Mouse (Mus musculus): ENCODE results near the gene Inpp5b. TPM values are rescaled to one million over a fixed set of nuclear protein-coding genes. Genes with fewer than 3 reads are reported as not detected.

The Inpp5b gene
- total RNA-seq, 1 experiment from 2014 or later, result 50.2 TPM

- peak; percentile 96 for ATAC-seq (replicated peaks; ENCODE audit: low read depth, poor library complexity, severe bottlenecking)
Measured at GRCm38 (mm10) chr4:124759305-124759811, 17.7 kb downstream of the Inpp5b start.

GRCm38 (mm10) chr4:124761201-124761600 is 19.6 kb downstream of the Inpp5b start:
- no peak for ATAC-seq (replicated peaks; ENCODE audit: low read depth, poor library complexity, severe bottlenecking)

- ATAC-seq (replicated peaks; ENCODE audit: low read depth, poor library complexity, severe bottlenecking), result no peak
Measured at GRCm38 (mm10) chr4:124762858-124763452, 21.3 kb downstream of the Inpp5b start.

- ATAC-seq (replicated peaks; ENCODE audit: low read depth, poor library complexity, severe bottlenecking), result no peak
Measured at GRCm38 (mm10) chr4:124765802-124766565, 24.3 kb downstream of the Inpp5b start.

- ATAC-seq (replicated peaks; ENCODE audit: low read depth, poor library complexity, severe bottlenecking), result peak; percentile 57
Measured at GRCm38 (mm10) chr4:124766566-124766940, 24.9 kb downstream of the Inpp5b start.

- peak; percentile 29; the same call in 1 of the 2 replicates for ATAC-seq (replicated peaks; ENCODE audit: low read depth, poor library complexity, severe bottlenecking)
Measured at GRCm38 (mm10) chr4:124768963-124769591, 27.4 kb downstream of the Inpp5b start.

- ATAC-seq (replicated peaks; ENCODE audit: low read depth, poor library complexity, severe bottlenecking), result no peak
Measured at GRCm38 (mm10) chr4:124770624-124771023, 29.0 kb downstream of the Inpp5b start.

- ATAC-seq (replicated peaks; ENCODE audit: low read depth, poor library complexity, severe bottlenecking), result peak; percentile 79
Measured at GRCm38 (mm10) chr4:124772125-124772524, 30.5 kb downstream of the Inpp5b start.

GRCm38 (mm10) chr4:124773449-124773848 is 31.8 kb downstream of the Inpp5b start:
- ATAC-seq (replicated peaks; ENCODE audit: low read depth, poor library complexity, severe bottlenecking), result no peak

- ATAC-seq (replicated peaks; ENCODE audit: low read depth, poor library complexity, severe bottlenecking), result no peak
Measured at GRCm38 (mm10) chr4:124773995-124774394, 32.3 kb downstream of the Inpp5b start.

GRCm38 (mm10) chr4:124774429-124774828 is 32.8 kb downstream of the Inpp5b start:
- ATAC-seq (replicated peaks; ENCODE audit: low read depth, poor library complexity, severe bottlenecking), result peak; percentile 55

GRCm38 (mm10) chr4:124781361-124781760 is 39.7 kb downstream of the Inpp5b start:
- no peak for ATAC-seq (replicated peaks; ENCODE audit: low read depth, poor library complexity, severe bottlenecking)

- ATAC-seq (replicated peaks; ENCODE audit: low read depth, poor library complexity, severe bottlenecking), result no peak
Measured at GRCm38 (mm10) chr4:124782395-124782794, 40.7 kb downstream of the Inpp5b start.

- ATAC-seq (replicated peaks; ENCODE audit: low read depth, poor library complexity, severe bottlenecking), result no peak
Measured at GRCm38 (mm10) chr4:124783937-124784336, 42.3 kb downstream of the Inpp5b start.

- no peak for ATAC-seq (replicated peaks; ENCODE audit: low read depth, poor library complexity, severe bottlenecking)
Measured at GRCm38 (mm10) chr4:124790013-124790412, 48.4 kb downstream of the Inpp5b start.

- no peak for ATAC-seq (replicated peaks; ENCODE audit: low read depth, poor library complexity, severe bottlenecking)
Measured at GRCm38 (mm10) chr4:124792114-124792513, 50.5 kb downstream of the Inpp5b start.

- ATAC-seq (replicated peaks; ENCODE audit: low read depth, poor library complexity, severe bottlenecking), result no peak
Measured at GRCm38 (mm10) chr4:124796141-124796540, 54.5 kb downstream of the Inpp5b start.

GRCm38 (mm10) chr4:124796913-124797312 is 55.3 kb downstream of the Inpp5b start:
- ATAC-seq (replicated peaks; ENCODE audit: low read depth, poor library complexity, severe bottlenecking), result no peak

GRCm38 (mm10) chr4:124801552-124802308 is 60.1 kb downstream of the Inpp5b start, which contains the start of gene Mtf1:
Gene Mtf1, plus strand, starts transcription at chr4:124802104.
- ATAC-seq (replicated peaks; ENCODE audit: low read depth, poor library complexity, severe bottlenecking), result peak; percentile 71
